Mouse (Mus musculus): ENCODE data around the gene Irs3. TPM values are rescaled to one million over a fixed set of nuclear protein-coding genes. Genes with fewer than 3 reads are reported as not detected.

Irs3 gene
- polyA plus RNA-seq (2016; fragmentation: Nextera tagmentation; extraction: Ambion mirVana), result 0.42 and 0.67 TPM in 2 replicates

DNA sequence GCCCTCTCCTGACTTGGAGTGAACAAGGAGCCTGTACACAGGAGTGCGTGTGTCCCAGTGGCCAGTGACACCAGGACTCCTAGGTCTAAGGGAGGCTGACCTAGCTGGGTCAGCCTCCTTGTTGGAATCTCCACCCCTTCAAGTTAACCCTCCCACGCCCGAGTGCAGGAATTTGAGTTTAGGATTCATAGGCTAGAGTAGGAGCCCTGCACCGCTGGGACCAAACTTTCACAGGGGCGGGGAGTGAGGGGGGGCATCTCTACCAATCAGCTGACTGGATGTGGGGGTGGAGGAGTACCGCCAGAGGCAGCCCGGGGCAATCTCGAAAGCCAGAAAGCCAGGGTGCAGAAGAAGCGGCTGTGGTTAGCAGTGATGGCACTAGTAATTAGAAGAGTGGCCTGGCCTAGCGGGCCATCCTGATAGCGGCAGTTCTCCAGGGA is at the start of gene Irs3:
Gene Irs3, minus strand, starts transcription at position 63 of the 440 bp plus-strand sequence.
- WGBS, result 10% methylated on average over 11 of the region's 11 CpGs
- H3K9me3 ChIP-seq, result no peaks in the 10 kb centered on the region
- H3K36me3 ChIP-seq, result peaks cover 24% of the 10 kb centered on the region
- peaks cover 63% of the 10 kb centered on the region for H3K4me1 ChIP-seq (replicated peaks)
- peaks cover 54% of the 10 kb centered on the region for H3K27me3 ChIP-seq (ENCODE audit: insufficient read depth, poor library complexity, severe bottlenecking)
- peak within 1 kb of the TSS; percentile 56 for H3K27ac ChIP-seq
- peak within 1 kb of the TSS; percentile 47 for H3K4me3 ChIP-seq
- DNase-seq (ENCODE audit: low spot score), result no peak

DNA sequence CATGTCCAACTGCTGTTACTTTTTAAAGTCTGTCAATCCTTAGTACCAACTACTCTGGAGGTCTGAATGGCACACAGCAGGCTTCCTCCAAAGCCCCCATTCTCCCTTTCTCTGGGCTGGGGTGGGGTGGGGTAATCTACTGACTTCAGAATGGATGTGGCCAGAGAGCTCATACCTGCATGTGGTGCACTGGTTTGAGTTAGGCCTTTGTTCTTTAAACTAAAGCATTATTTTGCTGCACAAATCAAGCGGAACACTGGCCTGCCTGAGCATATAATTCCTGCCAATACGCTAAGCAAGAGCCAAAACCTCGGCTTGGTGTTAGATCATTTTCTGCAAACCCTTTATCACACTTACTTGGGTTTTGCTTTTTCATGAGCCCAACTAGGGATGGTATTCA is 49.3 kb upstream of the Irs3 start:
- Histone ChIP-seq H3K4me1 (replicated peaks) (no peaks in the 10 kb centered on the region), H3K27me3 (ENCODE audit: insufficient read depth, poor library complexity, severe bottlenecking) (no peaks in the 10 kb centered on the region), H3K27ac (no peak overlapping the region), H3K4me3 (no peak overlapping the region), H3K9me3 (no peaks in the 10 kb centered on the region), H3K36me3 (no peaks in the 10 kb centered on the region)
- no peak for DNase-seq (ENCODE audit: low spot score)
- WGBS, result 52% methylated on average over 3 of the region's 3 CpGs

DNA sequence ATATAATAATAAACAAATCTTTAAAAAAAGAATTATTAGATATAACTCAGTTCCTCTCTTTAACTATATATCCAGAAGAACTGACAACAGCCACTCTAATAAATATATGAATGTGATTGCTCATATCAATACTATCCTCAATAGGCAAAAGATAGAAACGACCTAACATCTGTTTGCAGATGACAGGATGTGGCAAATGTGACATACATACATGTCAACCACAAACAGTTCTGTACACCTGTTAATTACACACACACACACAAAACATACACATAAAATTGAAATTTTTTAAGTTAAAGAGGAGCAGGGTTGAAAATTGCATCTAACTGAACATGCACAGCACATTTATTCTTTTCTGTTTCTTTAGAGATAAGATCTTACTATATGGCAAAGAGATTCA is 46.4 kb upstream of the Irs3 start:
- Histone ChIP-seq H3K36me3 (no peaks in the 10 kb centered on the region), H3K9me3 (no peaks in the 10 kb centered on the region), H3K27me3 (ENCODE audit: insufficient read depth, poor library complexity, severe bottlenecking) (no peaks in the 10 kb centered on the region), H3K4me1 (replicated peaks) (no peaks in the 10 kb centered on the region), H3K4me3 (no peak overlapping the region), H3K27ac (no peak overlapping the region)
- WGBS, result 76% methylated on average over 1 of the region's 1 CpGs
- DNase-seq (ENCODE audit: low spot score), result no peak

DNA sequence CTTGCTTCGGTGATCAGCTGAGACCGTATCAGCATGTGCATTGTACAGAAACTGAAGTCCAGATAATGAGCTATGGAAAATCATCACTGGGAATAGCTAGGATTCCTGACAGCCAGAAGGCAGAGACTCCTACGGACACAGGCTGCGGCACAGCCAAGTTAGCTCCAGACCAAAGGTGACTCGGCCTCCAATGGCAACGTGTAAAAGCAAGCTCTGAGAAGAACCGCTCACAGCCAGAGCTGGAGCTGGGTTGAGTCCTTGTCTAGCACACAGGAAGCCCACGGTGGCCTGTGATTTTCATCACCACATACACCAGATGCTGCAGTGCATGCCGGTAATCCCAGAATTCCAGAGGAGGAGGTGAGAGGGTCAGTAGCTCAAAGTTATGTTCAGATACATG is 45.0 kb upstream of the Irs3 start:
- WGBS, result 69% methylated on average over 9 of the region's 9 CpGs
- no peaks in the 10 kb centered on the region for H3K9me3 ChIP-seq

DNA sequence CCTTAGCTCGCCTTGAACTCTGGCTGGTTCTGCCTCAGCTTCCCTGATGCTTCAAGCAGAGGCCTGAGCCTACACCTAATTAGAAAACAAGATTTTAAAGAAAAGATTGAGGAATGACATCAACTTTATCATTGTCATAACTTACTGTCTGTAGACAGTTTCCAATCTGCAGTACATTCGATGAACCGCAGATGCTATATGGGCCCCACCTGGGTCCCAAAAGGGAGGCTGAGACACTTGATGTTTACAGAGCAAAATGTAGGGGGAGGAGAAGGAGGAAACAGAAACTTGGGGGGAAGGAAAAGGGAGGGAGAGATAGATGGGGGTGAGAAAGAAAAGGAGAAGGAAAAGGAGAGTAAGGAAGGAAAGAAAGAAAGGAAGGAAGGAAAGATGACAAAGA is 44.5 kb upstream of the Irs3 start:
- DNase-seq (ENCODE audit: low spot score), result no peak
- Histone ChIP-seq H3K27ac (no peak overlapping the region), H3K4me1 (replicated peaks) (peaks cover 4% of the 10 kb centered on the region; the same call in 1 of the 2 replicates), H3K4me3 (no peak overlapping the region), H3K27me3 (ENCODE audit: insufficient read depth, poor library complexity, severe bottlenecking) (peaks cover 16% of the 10 kb centered on the region), H3K9me3 (no peaks in the 10 kb centered on the region), H3K36me3 (no peaks in the 10 kb centered on the region)
- 90% methylated on average over 3 of the region's 3 CpGs for WGBS

More for the DNA sequence above, 45.0 kb upstream of the Irs3 start:
- peaks cover 12% of the 10 kb centered on the region for H3K27me3 ChIP-seq (ENCODE audit: insufficient read depth, poor library complexity, severe bottlenecking)
- no peaks in the 10 kb centered on the region for H3K4me1 ChIP-seq (replicated peaks)
- DNase-seq (ENCODE audit: low spot score), result no peak
- H3K36me3 ChIP-seq, result no peaks in the 10 kb centered on the region
- H3K4me3 ChIP-seq, result no peak overlapping the region
- H3K27ac ChIP-seq, result no peak overlapping the region

DNA sequence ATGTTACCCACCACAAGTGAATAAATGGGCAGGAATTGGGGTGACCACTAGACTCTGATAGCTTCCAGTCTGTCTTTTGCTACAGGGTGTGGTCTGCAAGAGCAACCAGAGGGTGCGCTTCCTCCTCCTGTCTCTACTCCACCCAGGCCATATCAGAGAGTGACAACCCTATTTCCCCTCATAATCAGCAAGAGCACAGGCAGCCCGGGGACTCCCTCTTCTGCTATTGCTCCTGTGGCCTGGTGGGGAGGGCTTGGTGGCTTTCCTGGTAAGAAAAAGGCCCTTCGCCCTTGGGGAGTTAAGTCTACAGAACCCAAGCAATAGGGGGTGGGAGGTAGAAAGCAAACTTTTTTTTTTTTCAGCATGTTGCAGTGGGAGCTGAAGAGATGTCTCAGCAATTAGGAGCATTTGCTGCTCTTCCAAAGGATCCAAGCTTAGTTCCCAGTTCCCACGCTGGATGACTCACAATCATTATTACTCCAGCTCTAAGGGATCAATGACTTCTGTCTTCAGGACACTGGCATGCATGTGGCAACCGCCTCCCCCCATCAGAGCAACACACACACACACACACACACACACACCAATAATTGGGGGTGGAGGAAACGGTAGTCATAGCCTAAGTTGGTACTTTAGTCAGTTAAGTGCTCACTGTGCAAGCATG is 40.7 kb upstream of the Irs3 start:
- peaks cover 16% of the 10 kb centered on the region for H3K27me3 ChIP-seq (ENCODE audit: insufficient read depth, poor library complexity, severe bottlenecking)
- peaks cover 11% of the 10 kb centered on the region for H3K36me3 ChIP-seq
- H3K27ac ChIP-seq, result peak overlapping the region; percentile 29; the same call in 1 of the 2 replicates
- peaks cover 32% of the 10 kb centered on the region for H3K4me1 ChIP-seq (replicated peaks)
- no peaks in the 10 kb centered on the region for H3K9me3 ChIP-seq
- H3K4me3 ChIP-seq, result no peak overlapping the region
- 86% methylated on average over 6 of the region's 6 CpGs for WGBS
- DNase-seq (ENCODE audit: low spot score), result no peak

DNA sequence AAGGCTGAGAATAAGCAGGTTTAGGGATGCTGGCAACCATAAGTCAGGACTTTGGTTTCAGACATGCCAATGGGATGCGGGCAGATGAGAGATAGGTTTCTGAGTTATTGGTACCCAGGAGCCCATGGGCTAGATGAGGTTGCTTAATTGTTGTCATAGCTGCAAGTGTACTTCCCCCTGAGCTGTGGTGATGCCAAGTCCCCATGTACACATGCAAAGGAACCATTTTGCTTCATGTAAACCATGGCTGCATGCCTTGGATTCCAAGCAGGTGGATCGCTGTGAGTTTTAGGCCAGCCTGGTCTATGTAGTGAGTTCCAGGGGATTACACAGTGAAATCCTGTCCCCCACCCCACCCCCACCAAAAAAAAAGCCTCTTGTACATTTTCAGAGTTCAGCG is 40.1 kb upstream of the Irs3 start:
- peaks cover 17% of the 10 kb centered on the region for H3K36me3 ChIP-seq
- H3K4me3 ChIP-seq, result no peak overlapping the region
- 92% methylated on average over 3 of the region's 3 CpGs for WGBS
- H3K9me3 ChIP-seq, result no peaks in the 10 kb centered on the region
- no peak for DNase-seq (ENCODE audit: low spot score)
- peak overlapping the region; percentile 72 for H3K27ac ChIP-seq
- peaks cover 32% of the 10 kb centered on the region for H3K4me1 ChIP-seq (replicated peaks)
- H3K27me3 ChIP-seq (ENCODE audit: insufficient read depth, poor library complexity, severe bottlenecking), result peaks cover 16% of the 10 kb centered on the region

DNA sequence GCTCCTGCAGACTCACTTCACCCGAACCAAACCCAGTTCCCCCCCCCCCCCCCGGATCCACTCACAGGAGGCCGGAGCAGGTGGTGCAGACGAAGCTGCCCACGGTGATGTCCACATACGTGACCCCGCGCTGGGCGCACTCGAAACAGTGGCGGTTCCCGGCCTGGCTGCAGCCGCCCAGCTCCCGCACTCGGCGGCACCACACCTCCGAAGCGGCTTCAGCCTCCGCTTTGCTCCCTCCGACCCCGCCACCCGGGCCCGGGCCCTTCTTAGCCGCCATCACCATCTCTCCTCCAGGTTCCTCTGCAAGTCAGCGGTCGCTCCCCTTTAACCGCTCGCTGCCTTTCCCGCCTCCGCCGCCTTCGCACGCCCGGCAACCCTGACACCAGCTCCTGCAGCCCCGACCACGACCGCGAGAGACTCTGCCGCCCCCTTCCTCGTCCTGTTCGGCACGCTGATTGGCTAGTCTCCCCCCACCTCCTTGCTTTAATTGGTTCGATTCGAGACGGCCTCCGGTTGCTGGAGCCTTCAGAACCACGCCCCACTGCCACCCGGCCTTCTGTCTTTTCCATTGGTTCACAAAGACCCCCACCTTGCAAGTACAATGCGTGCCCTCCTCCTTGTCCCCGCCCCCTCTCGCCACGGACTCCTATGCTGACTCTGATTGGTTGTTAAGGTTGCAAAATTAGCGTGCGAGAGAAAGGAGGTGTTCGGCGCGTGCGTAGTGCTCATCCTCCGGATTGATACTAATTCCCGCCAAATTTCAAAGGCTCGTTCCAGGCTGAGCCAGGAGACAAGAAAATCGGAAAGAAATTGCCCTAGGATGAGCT is 39.0 kb upstream of the Irs3 start, which contains the start of gene Agfg2:
Gene Agfg2, minus strand, starts transcription at position 433 of the 830 bp plus-strand sequence.
- Histone ChIP-seq H3K4me3 (peak within 1 kb of the TSS; percentile 76), H3K27me3 (ENCODE audit: insufficient read depth, poor library complexity, severe bottlenecking) (peaks cover 16% of the 10 kb centered on the region), H3K36me3 (peaks cover 27% of the 10 kb centered on the region), H3K4me1 (replicated peaks) (peaks cover 32% of the 10 kb centered on the region), H3K9me3 (no peaks in the 10 kb centered on the region), H3K27ac (peak within 1 kb of the TSS; percentile 90)
- peak; percentile 99 for DNase-seq (ENCODE audit: low spot score)
- under 1% methylated on average over 62 of the region's 62 CpGs for WGBS

DNA sequence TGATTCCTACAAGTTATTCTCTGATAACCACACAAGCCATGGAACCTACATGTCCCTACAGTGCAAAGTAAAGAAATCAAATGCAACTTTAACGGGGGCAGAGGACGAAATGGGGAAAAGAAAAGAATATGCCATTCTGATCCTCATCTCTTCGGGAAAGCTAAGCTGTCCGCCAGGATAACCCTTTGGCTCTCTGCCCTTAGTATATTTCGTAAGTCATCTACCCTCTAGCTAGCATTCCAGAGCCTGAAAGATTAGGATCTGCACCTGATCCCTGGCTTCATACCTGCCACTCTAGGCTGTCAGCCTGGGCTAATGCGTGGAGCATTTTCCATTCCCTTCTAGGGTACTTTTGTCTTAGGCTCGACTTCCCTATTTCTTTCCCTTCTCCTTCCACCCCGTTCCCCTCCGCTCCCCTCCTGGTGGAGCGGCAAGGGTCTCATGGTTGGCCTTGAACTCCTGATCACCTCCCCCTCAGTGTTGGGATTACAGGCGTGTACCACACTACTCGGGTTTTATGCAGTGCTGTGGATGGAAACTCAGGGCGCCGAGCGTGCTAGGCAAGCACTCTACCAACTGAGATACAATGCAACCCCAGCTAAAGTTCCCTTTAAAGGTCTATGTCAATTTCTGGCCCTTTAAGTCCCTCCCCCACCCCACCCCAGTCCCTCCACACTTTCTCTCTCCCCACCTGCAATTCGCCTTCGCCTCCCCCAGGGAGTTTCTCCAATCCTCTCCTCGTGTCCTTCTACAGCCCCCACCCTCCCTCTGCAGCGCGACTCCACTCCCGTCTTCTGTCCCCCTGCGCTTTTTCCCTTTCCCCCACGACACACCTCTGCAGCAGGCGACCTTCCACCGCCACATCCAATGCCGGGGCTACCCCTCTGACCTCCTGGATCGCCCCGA is 38.1 kb upstream of the Irs3 start:
- WGBS, result 18% methylated on average over 28 of the region's 28 CpGs
- H3K4me3 ChIP-seq, result peak overlapping the region; percentile 76
- DNase-seq (ENCODE audit: low spot score), result no peak

DNA sequence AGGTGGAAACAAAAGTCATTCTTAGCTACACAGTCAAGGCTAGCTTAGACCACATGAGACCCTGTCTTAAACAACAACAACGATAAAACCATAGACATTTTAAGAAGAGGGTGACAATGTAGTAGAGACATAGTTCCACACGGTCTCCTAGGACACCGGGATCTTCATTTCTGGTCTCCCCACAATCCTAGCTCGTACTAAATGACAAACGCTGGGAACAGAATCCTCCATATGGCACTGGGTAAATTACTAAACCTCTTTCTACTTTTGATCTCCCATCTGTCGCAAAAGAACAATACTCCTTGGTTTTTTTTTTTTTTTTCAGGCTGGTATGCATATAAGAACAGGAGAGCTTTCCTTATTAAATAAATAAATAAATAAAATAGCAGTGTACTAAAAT is 37.0 kb upstream of the Irs3 start:
- no peak for DNase-seq (ENCODE audit: low spot score)
- no peaks in the 10 kb centered on the region for H3K9me3 ChIP-seq
- H3K4me1 ChIP-seq (replicated peaks), result peaks cover 32% of the 10 kb centered on the region
- peak overlapping the region; percentile 76; the same call in 1 of the 2 replicates for H3K4me3 ChIP-seq
- H3K36me3 ChIP-seq, result peaks cover 42% of the 10 kb centered on the region
- H3K27ac ChIP-seq, result no peak overlapping the region
- WGBS, result 87% methylated on average over 6 of the region's 6 CpGs
- H3K27me3 ChIP-seq (ENCODE audit: insufficient read depth, poor library complexity, severe bottlenecking), result peaks cover 16% of the 10 kb centered on the region

More for the DNA sequence above, 38.1 kb upstream of the Irs3 start:
- Histone ChIP-seq H3K27ac (peak overlapping the region; percentile 90), H3K9me3 (no peaks in the 10 kb centered on the region), H3K4me1 (replicated peaks) (peaks cover 32% of the 10 kb centered on the region), H3K27me3 (ENCODE audit: insufficient read depth, poor library complexity, severe bottlenecking) (peaks cover 16% of the 10 kb centered on the region), H3K36me3 (peaks cover 34% of the 10 kb centered on the region)

DNA sequence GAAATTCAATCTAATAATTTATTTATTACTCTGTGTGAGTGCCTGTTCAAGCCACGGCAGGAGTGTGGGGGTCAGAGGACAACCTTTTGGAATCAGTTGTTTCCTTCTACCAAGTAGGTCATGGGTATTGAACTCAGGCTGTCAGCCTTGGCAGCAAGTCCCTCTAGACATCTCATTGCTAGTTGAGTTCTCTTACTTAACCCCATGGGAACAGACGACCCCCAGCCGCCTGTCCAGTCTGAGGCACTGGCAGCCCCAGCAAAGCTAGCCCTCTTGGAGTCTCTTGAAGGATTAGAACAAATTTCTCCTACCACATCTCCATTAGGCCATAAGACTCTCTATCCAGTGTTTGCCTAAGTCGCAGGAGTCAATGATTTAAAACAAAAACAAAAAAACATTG is 34.2 kb upstream of the Irs3 start:
- H3K9me3 ChIP-seq, result no peaks in the 10 kb centered on the region
- no peak overlapping the region for H3K27ac ChIP-seq
- peaks cover 25% of the 10 kb centered on the region for H3K4me1 ChIP-seq (replicated peaks)
- no peak for DNase-seq (ENCODE audit: low spot score)
- no peaks in the 10 kb centered on the region for H3K27me3 ChIP-seq (ENCODE audit: insufficient read depth, poor library complexity, severe bottlenecking)
- H3K4me3 ChIP-seq, result no peak overlapping the region
- WGBS, result 84% methylated on average over 4 of the region's 4 CpGs
- peaks cover 60% of the 10 kb centered on the region for H3K36me3 ChIP-seq

DNA sequence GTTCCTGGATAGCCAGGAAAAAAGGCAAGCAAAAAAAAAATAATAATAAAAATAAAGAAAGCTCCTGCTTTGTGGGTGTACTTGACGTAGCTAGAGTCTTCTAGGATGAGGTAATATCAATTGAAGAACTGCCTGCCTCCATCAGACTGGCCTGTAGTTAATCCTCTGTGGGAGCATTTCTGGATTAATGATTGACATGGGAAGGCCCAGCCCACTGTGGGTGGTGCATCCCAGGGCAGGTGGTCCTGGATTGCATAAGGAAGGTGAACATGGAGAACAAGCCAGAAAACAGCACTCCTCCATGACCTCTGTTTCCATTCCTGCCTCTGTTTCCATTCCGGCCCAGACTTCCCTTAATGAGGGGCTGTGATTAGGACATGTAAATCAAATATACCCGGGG is 33.2 kb upstream of the Irs3 start:
- Histone ChIP-seq H3K36me3 (peaks cover 62% of the 10 kb centered on the region), H3K27ac (no peak overlapping the region), H3K9me3 (no peaks in the 10 kb centered on the region), H3K4me3 (no peak overlapping the region), H3K4me1 (replicated peaks) (peaks cover 19% of the 10 kb centered on the region), H3K27me3 (ENCODE audit: insufficient read depth, poor library complexity, severe bottlenecking) (no peaks in the 10 kb centered on the region)
- DNase-seq (ENCODE audit: low spot score), result no peak
- 94% methylated on average over 3 of the region's 3 CpGs for WGBS

Data from hindbrain, embryonic 10.5 days (tissue).